Mouse (Mus musculus): ENCODE measurements around the gene Acmsd.

- TF ChIP-seq MAFK (IDR thresholded peaks at IDR 0.05; ENCODE audit: insufficient read depth, low read depth, low read length) (no peak), CHD2 (IDR thresholded peaks at IDR 0.05; ENCODE audit: low read depth, low read length) (no peak)
Observed at GRCm38 (mm10) chr1:127776246-127776645, 47.0 kb downstream of the Acmsd start.
